Mouse (Mus musculus) hindbrain, embryonic 14.5 days (tissue): ENCODE results near the gene Ascl5. TPM values are rescaled to one million over a fixed set of nuclear protein-coding genes. Genes with fewer than 3 reads are reported as not detected.

Experiments
- ATAC-seq: fragments of 200-750 bp; cut with Nextera tagmentation; 2 replicates; pipeline ENCODE4 v1.8.0; 2017; ENCODE audit warnings: moderate number of reproducible peaks, mild to moderate bottlenecking, moderate TSS enrichment, moderate library complexity; ENCODE audit not compliant: low FRiP score
- DNase-seq: peaks from one replicate; pipeline ENCODE4 v3.0.0-alpha.2; 2015; ENCODE audit warnings: low spot score
- H3K27ac ChIP-seq: fragments of 300-500 bp; sonication (generic); 2 replicates; pipeline ENCODE4 v1.5.1; 2014; ENCODE audit warnings: mild to moderate bottlenecking, moderate library complexity
- H3K27me3 ChIP-seq: fragments of 300-500 bp; sonication (generic); 2 replicates; pipeline ENCODE4 v1.6.1; 2014; ENCODE audit warnings: mild to moderate bottlenecking, low read length, mixed read lengths; ENCODE audit not compliant: control insufficient read depth, insufficient read depth
- H3K36me3 ChIP-seq: fragments of 300-500 bp; sonication (generic); replicated peaks from 2 replicates; pipeline ENCODE4 v1.6.1; 2014; ENCODE audit not compliant: control insufficient read depth, insufficient read depth
- H3K4me1 ChIP-seq: fragments of 300-500 bp; sonication (generic); replicated peaks from 2 replicates; pipeline ENCODE4 v1.6.1; 2014; ENCODE audit warnings: antibody characterized with exemption, low read length, mixed read lengths; ENCODE audit not compliant: control insufficient read depth, insufficient read depth
- H3K4me2 ChIP-seq: fragments of 300-500 bp; sonication (generic); replicated peaks from 2 replicates; pipeline ENCODE4 v1.6.1; 2014; ENCODE audit warnings: mild to moderate bottlenecking, moderate library complexity
- H3K4me3 ChIP-seq: fragments of 300-500 bp; sonication (generic); replicated peaks from 2 replicates; pipeline ENCODE4 v1.5.1; 2014; ENCODE audit warnings: mild to moderate bottlenecking, low read length
- H3K9ac ChIP-seq: fragments of 300-500 bp; sonication (generic); 2 replicates; pipeline ENCODE4 v1.6.1; 2014
- H3K9me3 ChIP-seq: fragments of 300-500 bp; sonication (generic); 2 replicates; pipeline ENCODE4 v1.6.1; 2016; ENCODE audit warnings: low read length; ENCODE audit not compliant: control insufficient read depth
- WGBS: fragments of 180-500 bp; shearing (Covaris S2); extraction: QIAGEN DNeasy Blood & Tissue Kit; methylation state at CpG from one replicate; pipeline ENCODE4 v1.1.7; 2014; 5-methylcytosine and 5-hydroxymethylcytosine counted together
- polyA plus RNA-seq: library from polyadenylated mRNA; unstranded; fragments of >200 nt; fragmentation: Nextera tagmentation; extraction: Ambion mirVana; gene quantifications from 2 replicates; pipeline ENCODE4 v1.2.1, GENCODE M21; 2014

Ascl5 gene
- polyA plus RNA-seq, 1 experiment from 2014 or later: not detected

- DNase-seq (peak; percentile 78), ATAC-seq (0 out of 2 replicates have a peak, but pooled peaks have one; percentile 18)
- peaks cover 4% of the 10 kb centered on the region; the same call in 1 of the 2 replicates for H3K4me1 ChIP-seq
- no peak overlapping the region for H3K4me3 ChIP-seq
- H3K9ac ChIP-seq: no peak overlapping the region
- H3K4me2 ChIP-seq: no peak overlapping the region
- no peaks in the 10 kb centered on the region for H3K9me3 ChIP-seq
- 18% methylated on average over 4 of the region's 4 CpGs for WGBS
- H3K36me3 ChIP-seq: no peaks in the 10 kb centered on the region
- H3K27ac ChIP-seq: no peak overlapping the region
- H3K27me3 ChIP-seq: peaks cover 18% of the 10 kb centered on the region
Measured at GRCm38 (mm10) chr1:136045774-136046173, 4.8 kb upstream of the Ascl5 start.

- Histone ChIP-seq H3K9ac (no peak overlapping the region), H3K4me2 (no peak overlapping the region), H3K9me3 (no peaks in the 10 kb centered on the region), H3K27me3 (peaks cover 24% of the 10 kb centered on the region), H3K4me3 (no peak overlapping the region), H3K36me3 (no peaks in the 10 kb centered on the region), H3K4me1 (0 out of 2 replicates have a peak, but pooled peaks cover 9% of the 10 kb centered on the region), H3K27ac (no peak overlapping the region)
- WGBS: 6% methylated on average over 2 of the region's 2 CpGs
- DNase-seq: no peak
- no peak for ATAC-seq
Measured at GRCm38 (mm10) chr1:136047432-136047831, 3.2 kb upstream of the Ascl5 start.

GRCm38 (mm10) chr1:136047894-136048293, 2.7 kb upstream of the Ascl5 start:
- DNase-seq: no peak
- peaks cover 24% of the 10 kb centered on the region for H3K27me3 ChIP-seq

GRCm38 (mm10) chr1:136051013-136051315, 360 bp downstream of the Ascl5 start:
- H3K27ac ChIP-seq: no peak overlapping the region
- ATAC-seq (peak; percentile 60), DNase-seq (peak; percentile 52)
- peak overlapping the region; percentile 36 for H3K4me3 ChIP-seq
- H3K36me3 ChIP-seq: no peaks in the 10 kb centered on the region
- 0 out of 2 replicates have a peak, but pooled peaks cover 9% of the 10 kb centered on the region for H3K4me1 ChIP-seq
- peak overlapping the region; percentile 58 for H3K4me2 ChIP-seq
- H3K9ac ChIP-seq: peak overlapping the region; percentile 46
- peaks cover 24% of the 10 kb centered on the region for H3K27me3 ChIP-seq
- no peaks in the 10 kb centered on the region for H3K9me3 ChIP-seq
- under 1% methylated on average over 36 of the region's 36 CpGs for WGBS

More at GRCm38 (mm10) chr1:136047894-136048293, 2.7 kb upstream of the Ascl5 start:
- 0 out of 2 replicates have a peak, but pooled peaks cover 9% of the 10 kb centered on the region for H3K4me1 ChIP-seq
- H3K36me3 ChIP-seq: no peaks in the 10 kb centered on the region
- WGBS: 76% methylated on average over 9 of the region's 9 CpGs
- H3K27ac ChIP-seq: no peak overlapping the region
- H3K9me3 ChIP-seq: no peaks in the 10 kb centered on the region
- no peak overlapping the region for H3K4me3 ChIP-seq
- no peak overlapping the region for H3K9ac ChIP-seq
- no peak overlapping the region for H3K4me2 ChIP-seq
- no peak for ATAC-seq

GRCm38 (mm10) chr1:136051465-136051864, 861 bp downstream of the Ascl5 start:
- no peak overlapping the region for H3K27ac ChIP-seq
- peaks cover 14% of the 10 kb centered on the region; the same call in 1 of the 2 replicates for H3K4me1 ChIP-seq
- DNase-seq: peak; percentile 86
- peak overlapping the region; percentile 46; the same call in 1 of the 2 replicates for H3K9ac ChIP-seq
- peak; percentile 83 for ATAC-seq
- H3K27me3 ChIP-seq: peaks cover 24% of the 10 kb centered on the region
- H3K36me3 ChIP-seq: no peaks in the 10 kb centered on the region
- H3K9me3 ChIP-seq: no peaks in the 10 kb centered on the region
- WGBS: 3% methylated on average over 6 of the region's 6 CpGs
- peak overlapping the region; percentile 36 for H3K4me3 ChIP-seq
- peak overlapping the region; percentile 58 for H3K4me2 ChIP-seq

GRCm38 (mm10) chr1:136052547-136052946, 1.9 kb downstream of the Ascl5 start, which contains the start of gene Cacna1s:
Gene Cacna1s (plus strand): TSS chr1:136052750.
- Histone ChIP-seq H3K27ac (no peak within 1 kb of the TSS), H3K4me2 (no peak within 1 kb of the TSS), H3K27me3 (peaks cover 24% of the 10 kb centered on the region)

GRCm38 (mm10) chr1:136055771-136056170, 5.2 kb downstream of the Ascl5 start:
- Histone ChIP-seq H3K9ac (no peak overlapping the region), H3K27ac (no peak overlapping the region), H3K4me1 (peaks cover 17% of the 10 kb centered on the region; the same call in 1 of the 2 replicates), H3K27me3 (peaks cover 6% of the 10 kb centered on the region), H3K36me3 (no peaks in the 10 kb centered on the region), H3K9me3 (no peaks in the 10 kb centered on the region), H3K4me3 (no peak overlapping the region), H3K4me2 (no peak overlapping the region)
- peak; percentile 30 for DNase-seq
- WGBS: 49% methylated on average over 3 of the region's 3 CpGs
- ATAC-seq: no peak; the same call in 1 of the 2 replicates

More at GRCm38 (mm10) chr1:136052547-136052946, 1.9 kb downstream of the Ascl5 start, which contains the start of gene Cacna1s:
- no peak within 1 kb of the TSS for H3K9ac ChIP-seq
- H3K36me3 ChIP-seq: no peaks in the 10 kb centered on the region
- ATAC-seq (no peak), DNase-seq (no peak)
- peaks cover 20% of the 10 kb centered on the region; the same call in 1 of the 2 replicates for H3K4me1 ChIP-seq
- WGBS: 44% methylated on average over 11 of the region's 11 CpGs
- no peak within 1 kb of the TSS for H3K4me3 ChIP-seq
- H3K9me3 ChIP-seq: no peaks in the 10 kb centered on the region

GRCm38 (mm10) chr1:136058594-136058993, 8.0 kb downstream of the Ascl5 start:
- Histone ChIP-seq H3K9ac (no peak overlapping the region), H3K4me2 (no peak overlapping the region), H3K4me3 (no peak overlapping the region), H3K4me1 (peaks cover 11% of the 10 kb centered on the region; the same call in 1 of the 2 replicates), H3K9me3 (no peaks in the 10 kb centered on the region), H3K36me3 (no peaks in the 10 kb centered on the region), H3K27me3 (no peaks in the 10 kb centered on the region), H3K27ac (no peak overlapping the region)
- DNase-seq (no peak), ATAC-seq (no peak)
- 53% methylated on average over 3 of the region's 3 CpGs for WGBS

GRCm38 (mm10) chr1:136061041-136061789, 10.6 kb downstream of the Ascl5 start:
- peaks cover 9% of the 10 kb centered on the region; the same call in 1 of the 2 replicates for H3K4me1 ChIP-seq
- DNase-seq (no peak), ATAC-seq (peak; percentile 31; the same call in 1 of the 2 replicates)
- no peak overlapping the region for H3K4me3 ChIP-seq
- H3K4me2 ChIP-seq: no peak overlapping the region
- no peaks in the 10 kb centered on the region for H3K36me3 ChIP-seq
- WGBS: 56% methylated on average over 9 of the region's 9 CpGs
- H3K27ac ChIP-seq: no peak overlapping the region
- H3K27me3 ChIP-seq: no peaks in the 10 kb centered on the region
- H3K9me3 ChIP-seq: no peaks in the 10 kb centered on the region
- H3K9ac ChIP-seq: no peak overlapping the region
